ENCODE assay signal across 8 mouse cellular contexts in the genomic region with DNA sequence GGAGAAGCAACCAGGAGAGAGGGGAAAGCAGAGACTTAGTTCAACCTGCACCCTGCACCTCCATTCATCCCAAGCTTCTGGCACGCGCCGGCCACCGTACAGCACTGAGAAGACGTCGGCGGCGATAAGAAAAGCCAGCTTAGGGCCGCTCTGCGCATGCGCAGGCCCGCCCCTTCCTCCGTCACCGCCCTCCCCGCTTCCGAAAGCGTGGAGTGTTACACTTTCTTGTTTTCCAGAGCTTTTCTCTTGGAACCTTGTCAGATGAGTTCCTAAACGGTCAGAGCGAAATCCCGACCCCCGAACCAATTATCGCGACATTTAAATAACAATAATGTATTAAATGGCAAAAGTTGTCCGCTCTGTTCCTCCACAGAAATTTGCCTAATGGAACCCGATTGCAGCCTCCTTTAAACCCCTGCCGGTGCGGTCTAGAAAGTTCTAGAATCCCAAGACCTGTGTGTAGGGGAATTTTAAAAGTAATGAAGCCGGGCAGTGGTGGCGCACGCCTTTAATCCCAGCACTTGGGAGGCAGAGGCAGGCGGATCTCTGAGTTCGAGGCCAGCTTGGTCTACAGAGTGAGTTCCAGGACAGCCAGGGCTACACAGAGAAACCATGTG. TPM values are rescaled to one million over a fixed set of nuclear protein-coding genes. Genes with fewer than 3 reads are reported as not detected.
A peak's percentile ranks its signal among the peaks of the same experiment; 100 is the strongest.
DNase-seq lines count a peak whose midpoint lies in the region; ATAC-seq and TF ChIP-seq lines count a peak whose summit lies in the region.

Ints2 (minus strand) TSS at position 116 of the 617 bp plus-strand sequence.

- whole genome bisulfite sequencing in hindbrain, postnatal 0 days = 9% methylated on average over 32 of the region's 32 CpGs

- TF ChIP-seq CTCF in gastrocnemius, adult 2 months (IDR thresholded peaks at IDR 0.05) = no peak
- TF ChIP-seq CTCF in hindbrain, postnatal 0 days (IDR thresholded peaks at IDR 0.05; ENCODE audit: low read depth) = no peak
- no peak for TF ChIP-seq CTCF in left cerebral cortex, adult 2 months (IDR thresholded peaks at IDR 0.05)

- ATAC-seq in common myeloid progenitor, adult 5-6 weeks (replicated peaks; ENCODE audit: low read depth, poor library complexity, severe bottlenecking) = peak; percentile 96
- ATAC-seq in hindbrain, postnatal 0 days = peak; percentile 95
- peak; percentile 98 for ATAC-seq in megakaryocyte, adult 5-6 weeks (ENCODE audit: poor library complexity, severe bottlenecking)

- peak within 1 kb of the TSS; percentile 87 for H3K27ac ChIP-seq in gastrocnemius, adult 2 months
- peak within 1 kb of the TSS; percentile 80 for H3K27ac ChIP-seq in hindbrain, postnatal 0 days
- peak within 1 kb of the TSS; percentile 82 for H3K27ac ChIP-seq in left cerebral cortex, adult 2 months

- peak within 1 kb of the TSS; percentile 87 for H3K9ac ChIP-seq in hindbrain, postnatal 0 days (replicated peaks; ENCODE audit: low read length)

- peak; percentile 97 for DNase-seq in ZHBTc4 (ENCODE audit: low read depth, low spot score)
- peak; percentile 96 for DNase-seq in gastrocnemius, adult 2 months
- DNase-seq in hindbrain, postnatal 0 days (ENCODE audit: low spot score) = peak; percentile 96
- peak; percentile 95 for DNase-seq in left cerebral cortex, adult 2 months (ENCODE audit: extremely low spot score in 1 of 2, low spot score in 2 of 2)
- DNase-seq in right cerebral cortex, adult 2 months (ENCODE audit: low spot score in 2 of 2) = peak; percentile 95 to 96
- DNase-seq in urinary bladder, postnatal 14 days (ENCODE audit: low spot score) = peak; percentile 95

- H3K4me1 ChIP-seq in hindbrain, postnatal 0 days (ENCODE audit: insufficient read depth, low read length) = peaks cover 6% of the 10 kb centered on the region

- no peaks in the 10 kb centered on the region for H3K9me3 ChIP-seq in hindbrain, postnatal 0 days (ENCODE audit: low read length)

- H3K27me3 ChIP-seq in hindbrain, postnatal 0 days (ENCODE audit: insufficient read depth, low read length) = no peaks in the 10 kb centered on the region

- no peaks in the 10 kb centered on the region for H3K36me3 ChIP-seq in hindbrain, postnatal 0 days (ENCODE audit: insufficient read depth, low read length)

- H3K4me2 ChIP-seq in hindbrain, postnatal 0 days (ENCODE audit: low read depth, low read length) = peak within 1 kb of the TSS; percentile 71

- H3K4me3 ChIP-seq in gastrocnemius, adult 2 months = peak within 1 kb of the TSS; percentile 87
- peak within 1 kb of the TSS; percentile 79 for H3K4me3 ChIP-seq in hindbrain, postnatal 0 days (ENCODE audit: low read length)
- H3K4me3 ChIP-seq in left cerebral cortex, adult 2 months = peak within 1 kb of the TSS; percentile 66

- intact Hi-C loops in gastrocnemius, adult 2 months (cut with DNase I) = loop anchor here (5.0 kb wide), 1 partner anchor 100 kb away; the partner anchor contains the start of gene Med13
- intact Hi-C loops in left cerebral cortex, adult 2 months (cut with DNase I) = loop anchor here (1.0 to 5.0 kb wide), 2 partner anchors 101 to 205 kb away; no protein-coding TSS in a partner anchor

RNA-seq across cellular contexts. Expression of gene Ints2, which starts in this region (rescaled TPM):
- total RNA-seq in common myeloid progenitor, adult 5-6 weeks (2017) = 35.7 and 38.1 TPM in 2 replicates
- 1 to 10 TPM; 2.3 to 5.5 TPM for total RNA-seq in gastrocnemius, adult 2 months (2021)
- total RNA-seq in hindbrain, postnatal 0 days (2014; rRNA removed) = 26.1 and 30.3 TPM in 2 replicates
- polyA plus RNA-seq in hindbrain, postnatal 0 days (2015; fragmentation: Nextera tagmentation; extraction: Ambion mirVana) = 11.6 and 14.2 TPM in 2 replicates
- total RNA-seq in left cerebral cortex, adult 2 months (2021) = 10 to 100 TPM; 25.3 to 27.6 TPM
- 8.4 and 8.5 TPM in 2 replicates for total RNA-seq in megakaryocyte, adult 5-6 weeks (2015)
- total RNA-seq in megakaryocyte, adult 5-6 weeks (2017) = 11.3 and 25.2 TPM in 2 replicates

Comparison
In these comparisons a context has a peak if more than half of its experiments do, and no peak if none do; other contexts are left out.
1. Peak in every context shown above with its lines: DNase-seq, ATAC-seq, H3K4me3 ChIP-seq and H3K27ac ChIP-seq.